Mouse (Mus musculus): ENCODE results near the gene Slamf7. TPM values are rescaled to one million over a fixed set of nuclear protein-coding genes. Genes with fewer than 3 reads are reported as not detected.
A peak's percentile ranks its signal among the peaks of the same experiment; 100 is the strongest.

Slamf7 gene
- total RNA-seq, 4 experiments from 2014 or later, result 0.73 to 4.3 (median 2.0) TPM

DNA sequence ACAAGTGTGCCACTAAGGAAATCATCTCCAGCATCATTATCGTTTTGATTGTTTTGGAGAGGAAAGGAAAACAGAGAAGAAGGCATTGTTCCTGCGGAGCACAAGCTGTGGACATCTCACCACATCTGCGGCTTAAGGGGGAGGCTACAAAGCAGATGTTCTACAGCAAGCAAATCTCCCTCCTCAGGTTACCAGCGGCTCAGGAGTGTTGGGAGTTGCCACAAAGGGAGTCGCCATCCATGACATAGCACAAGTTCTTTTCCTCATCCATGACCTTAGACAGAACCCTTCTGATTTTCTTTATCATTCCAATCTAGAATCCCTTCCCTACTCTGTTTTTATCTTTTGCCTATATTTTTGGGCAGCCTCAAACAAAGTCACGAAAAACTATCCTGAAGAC, 17.1 kb downstream of the Slamf7 start:
- no peak for DNase-seq

DNA sequence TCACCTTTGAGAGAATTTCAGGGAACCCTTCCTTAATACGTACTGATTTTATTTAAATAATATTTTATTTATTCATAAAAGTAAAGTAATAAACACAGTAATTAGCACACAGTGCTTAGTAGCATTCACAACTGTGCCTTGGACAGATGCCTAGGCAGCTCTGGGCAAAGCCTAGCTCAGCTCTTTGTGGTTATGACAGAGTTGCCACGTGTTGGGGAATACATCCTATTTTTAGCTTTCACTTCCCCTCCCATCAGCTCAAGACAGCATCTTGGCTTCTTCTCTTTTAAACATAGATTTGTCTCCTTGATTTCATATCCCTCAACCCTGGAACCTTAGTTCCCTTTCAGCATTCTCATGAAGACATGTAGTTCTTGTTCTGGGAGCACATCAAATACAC, 21.4 kb downstream of the Slamf7 start:
- DNase-seq, result no peak

DNA sequence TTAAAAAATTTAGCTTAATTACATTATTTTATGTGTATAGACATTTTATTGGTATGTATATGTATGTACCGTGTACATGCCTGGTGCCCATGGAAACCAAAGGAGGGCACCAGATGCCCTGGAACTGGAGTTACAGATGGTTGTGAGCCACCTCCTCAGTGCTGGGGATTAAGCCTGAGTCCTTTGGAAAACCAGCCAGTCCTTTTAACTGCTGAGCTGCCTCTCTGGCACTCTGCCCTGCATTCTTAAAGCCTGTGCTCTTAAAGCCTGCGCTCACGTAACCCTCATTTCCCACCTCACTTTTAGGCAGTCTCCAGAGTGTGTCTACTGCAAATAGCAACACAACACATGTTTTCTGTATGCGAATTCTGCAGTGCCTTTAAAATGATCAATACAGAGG, 21.9 kb downstream of the Slamf7 start:
- no peak for DNase-seq

DNA sequence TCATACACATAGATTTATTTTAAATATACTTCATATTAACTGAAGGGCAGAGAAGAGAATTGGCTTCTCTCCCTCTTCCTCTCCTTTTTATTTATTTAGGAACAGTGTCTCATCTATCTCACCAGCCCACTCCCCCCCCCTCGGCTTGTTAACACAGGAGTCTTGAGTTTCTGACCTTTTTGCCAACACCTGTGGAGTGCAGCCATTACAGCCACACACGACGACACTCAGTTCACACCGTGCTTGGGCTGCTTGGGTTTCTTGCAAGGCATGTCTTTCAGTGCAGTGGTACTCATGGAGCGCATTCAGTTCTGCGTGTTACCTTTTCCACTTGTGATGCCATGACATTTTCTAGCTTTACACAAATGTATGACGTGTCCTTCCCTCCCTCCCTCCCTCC, 22.8 kb downstream of the Slamf7 start:
- no peak for DNase-seq

GRCm38 (mm10) chr1:171629168-171629567, 23.7 kb downstream of the Slamf7 start:
- DNase-seq, result no peak

DNA sequence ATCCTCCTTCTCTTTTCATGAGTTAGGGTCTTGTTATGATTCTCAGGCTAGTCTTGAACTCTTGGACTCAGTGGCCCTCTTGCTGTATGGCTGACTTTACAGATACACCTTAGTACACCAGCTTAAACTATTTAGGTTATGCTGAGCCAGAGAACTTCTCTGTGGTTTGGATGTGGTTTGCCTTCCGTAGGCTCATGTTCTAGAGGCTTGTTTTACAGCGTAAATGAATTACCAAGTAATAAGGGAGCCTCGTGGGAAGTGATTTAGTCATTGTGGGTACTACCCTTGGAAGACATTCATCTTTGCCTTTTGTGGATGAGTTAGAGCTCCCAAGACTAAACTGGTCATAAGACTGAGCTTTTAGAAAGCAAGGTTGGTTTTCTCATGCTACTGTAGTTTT, 25.0 kb downstream of the Slamf7 start:
- no peak for DNase-seq

DNA sequence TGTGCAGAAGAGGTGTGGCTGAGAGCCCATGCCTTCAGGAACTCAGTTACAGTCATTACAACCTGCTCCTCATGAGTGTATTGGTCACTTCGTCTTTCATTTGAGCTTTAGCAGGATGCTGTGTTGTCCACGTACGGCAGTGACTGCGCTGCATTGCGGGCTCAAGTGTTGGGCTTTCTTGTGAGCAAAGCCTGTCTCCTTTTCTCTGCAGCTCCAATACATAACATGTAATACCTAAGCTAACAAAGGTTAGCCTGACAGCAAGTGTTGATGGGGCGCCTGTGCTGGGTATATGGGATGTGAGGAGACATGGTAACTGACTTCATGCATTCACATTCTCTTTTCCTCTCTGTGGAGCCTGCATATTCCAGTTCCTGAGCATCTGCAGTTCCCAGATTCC, 32.7 kb downstream of the Slamf7 start:
- DNase-seq, result no peak

DNA sequence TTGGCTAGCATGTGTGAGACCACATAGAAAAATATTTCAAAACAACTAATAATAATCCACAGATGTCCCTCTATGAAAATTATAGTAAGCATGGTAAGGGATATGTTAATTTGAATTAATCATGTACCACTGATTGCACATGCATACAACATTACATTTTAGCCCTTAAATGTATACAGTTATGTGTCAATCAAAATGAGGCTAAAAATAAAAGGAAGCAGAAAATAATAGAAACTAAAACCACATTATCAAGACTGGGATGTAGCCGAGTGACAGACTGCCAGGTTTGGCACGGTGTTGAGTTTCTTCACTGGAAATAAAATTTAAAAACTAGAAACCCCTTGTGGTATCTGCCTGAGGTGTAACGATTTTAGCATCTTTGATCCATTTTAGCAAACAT, 33.2 kb downstream of the Slamf7 start:
- DNase-seq, result no peak

- DNase-seq, result no peak
These were observed 33.8 kb downstream of the Slamf7 start for GRCm38 (mm10) chr1:171619001-171619400.

DNA sequence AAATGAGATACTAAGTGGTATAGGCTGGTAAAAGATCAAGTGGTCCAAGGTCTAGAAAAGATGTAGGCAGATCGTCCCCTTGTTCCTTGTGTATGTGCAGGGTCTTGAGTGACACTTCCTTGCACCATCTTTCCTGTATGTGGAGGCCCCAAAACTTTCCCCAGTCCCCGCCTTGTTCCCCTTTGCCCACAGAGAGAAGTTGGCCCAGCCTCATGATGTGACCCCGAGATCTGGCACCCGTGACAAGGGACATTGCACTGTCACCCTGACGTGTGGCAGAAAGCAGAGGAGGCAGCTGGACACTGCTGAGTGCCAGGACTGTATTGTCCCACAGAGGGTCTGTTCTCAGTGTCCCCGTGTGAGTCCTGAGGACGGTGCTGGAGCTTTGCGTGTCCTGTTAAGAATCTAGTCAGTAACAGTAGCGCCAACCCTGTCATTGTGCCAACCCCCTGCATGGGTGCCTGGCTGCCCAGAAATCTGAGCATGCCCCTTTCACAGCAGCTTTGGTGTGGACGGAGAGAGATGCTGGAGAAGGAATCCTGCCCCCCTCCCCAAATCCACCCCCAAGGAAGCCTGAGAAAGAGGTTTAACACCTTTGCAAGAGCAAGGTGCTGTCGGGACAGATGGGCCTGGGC, 35.8 kb downstream of the Slamf7 start:
- DNase-seq, result peak; percentile 11

GRCm38 (mm10) chr1:171613962-171614361, 38.9 kb downstream of the Slamf7 start:
- DNase-seq, result no peak

DNA sequence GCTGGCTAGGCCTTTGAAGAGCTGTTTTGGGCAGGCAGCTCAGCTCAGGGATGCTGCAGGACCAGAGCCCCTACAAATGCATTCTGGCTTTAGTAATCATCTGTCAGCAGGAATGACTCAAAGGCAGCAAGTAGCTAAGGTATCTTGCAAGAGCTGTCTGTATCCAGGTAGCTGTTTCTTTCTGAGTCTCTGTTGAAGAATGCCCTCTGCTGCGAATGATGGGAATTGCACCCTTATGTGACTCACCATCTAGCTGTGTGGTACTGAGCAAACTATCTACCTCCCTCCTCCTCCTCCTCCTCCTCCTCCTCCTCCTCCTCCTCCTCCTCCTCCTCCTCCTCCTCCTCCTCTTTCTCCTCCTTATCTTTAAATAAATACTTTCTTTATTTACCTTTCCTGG, 42.1 kb downstream of the Slamf7 start:
- DNase-seq, result no peak

- DNase-seq, result no peak
These were observed 42.8 kb downstream of the Slamf7 start for GRCm38 (mm10) chr1:171610026-171610425.

DNA sequence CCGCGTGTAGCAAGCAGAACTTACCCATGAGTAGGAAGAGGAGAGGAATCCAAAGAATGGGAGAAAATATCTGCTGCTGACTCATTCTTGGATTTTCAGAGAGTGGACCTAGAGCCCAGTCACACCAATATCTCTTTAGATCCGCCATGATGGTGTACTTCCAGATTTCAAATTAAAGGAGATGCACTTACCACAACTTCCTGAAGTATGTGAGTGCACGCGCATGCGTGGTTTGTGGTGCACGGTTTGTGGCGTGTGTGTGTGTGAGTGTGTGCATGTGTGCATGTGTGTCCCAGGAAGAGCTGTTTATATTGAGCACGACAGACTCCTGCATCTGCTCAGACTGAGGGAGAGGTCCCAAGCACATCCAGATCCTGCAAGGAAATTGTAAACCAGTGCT, 45.7 kb downstream of the Slamf7 start, which contains the start of gene Ly9:
TSS of gene Ly9 (minus strand) at position 235 of the 400 bp plus-strand sequence.
- DNase-seq, result no peak

GRCm38 (mm10) chr1:171606656-171607055, 46.2 kb downstream of the Slamf7 start:
- no peak for DNase-seq

DNA sequence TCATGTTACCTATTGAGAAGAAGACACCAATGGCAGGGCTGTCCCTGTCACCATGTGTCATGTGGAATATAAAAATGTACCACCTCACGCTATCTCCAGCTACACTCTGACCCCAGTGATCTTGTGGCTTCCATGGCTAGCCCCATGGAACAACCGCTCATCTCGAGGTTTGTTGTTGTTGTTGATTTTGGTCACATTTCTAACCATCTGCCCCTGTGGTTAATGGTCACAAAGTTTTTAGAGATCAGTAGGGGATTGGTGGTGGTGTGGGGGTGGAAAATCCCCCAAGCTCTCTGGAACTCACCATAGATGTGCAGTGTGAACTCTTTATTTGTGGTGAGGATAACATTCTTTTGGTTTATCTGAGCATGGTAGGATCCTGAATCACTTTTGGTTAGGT, 48.1 kb downstream of the Slamf7 start:
- DNase-seq, result no peak

DNA sequence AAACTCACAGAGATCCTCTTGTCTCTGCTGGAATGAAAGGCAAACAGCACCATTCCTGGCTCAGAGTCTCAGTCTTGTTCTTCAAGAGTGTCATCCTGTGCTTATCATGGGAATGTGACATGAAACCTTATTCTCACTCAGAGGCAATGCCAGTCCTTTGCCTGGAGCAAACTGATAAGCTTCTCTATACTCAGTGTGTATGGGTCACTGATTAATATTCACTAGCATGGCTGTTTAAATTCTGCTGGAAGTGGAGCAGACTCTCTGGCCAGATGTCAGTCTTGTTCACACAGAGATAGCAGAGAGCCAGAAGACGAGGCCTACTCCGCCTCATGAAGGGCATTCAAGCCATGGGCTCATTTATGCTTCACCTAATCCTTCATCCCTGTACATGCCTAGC, 68.3 kb downstream of the Slamf7 start:
- DNase-seq, result no peak

Small RNA genes within 50 kb of the gene (microRNA-seq; reads per million reads assigned to microRNA genes)
- 0 reads per million in 2 experiments for gene Mir7683

Other genes with a start within 250 kb of the Slamf7 start
- gene Usf1, start 241.7 kb downstream of the Slamf7 start, total RNA-seq (2022), result 10 to 100 TPM; 61.4 to 94.4 (median 75.4) TPM
- gene Tstd1, start 234.2 kb downstream of the Slamf7 start, total RNA-seq (2022), result 1 to 10 TPM; 1.7 to 8.1 (median 5.3) TPM
- 10 to 100 TPM; 26.4 to 53.3 (median 39.5) TPM for gene F11r, start 215.5 kb downstream of the Slamf7 start, total RNA-seq (2022)
- 1 to 10 TPM; 6.0 to 9.4 (median 7.0) TPM for gene Alyref2, start 149.6 kb downstream of the Slamf7 start, total RNA-seq (2022)
- not detected for gene Itln1, start 117.7 kb downstream of the Slamf7 start, total RNA-seq (2022)
- gene Cd244a, start 93.8 kb downstream of the Slamf7 start, total RNA-seq (2022), result 1 to 10 TPM in 2 of 4 experiments, under 1 TPM in 2; 0.71 to 1.3 (median 0.97) TPM
- gene Ly9, start 45.6 kb downstream of the Slamf7 start, total RNA-seq (2022), result 1 to 10 TPM in 3 of 4 experiments, under 1 TPM in 1; 0.64 to 3.2 (median 2.1) TPM
- 1 to 10 TPM; 2.5 to 6.8 (median 4.1) TPM for gene Cd48, start 29.0 kb upstream of the Slamf7 start, total RNA-seq (2022)
- under 1 TPM in 3 of 4 experiments, not detected in 1; 0.11 to 0.17 (median 0.15) TPM for gene Slamf1, start 114.1 kb upstream of the Slamf7 start, total RNA-seq (2022)
- gene Cd84, start 186.7 kb upstream of the Slamf7 start, total RNA-seq (2022), result 10 to 100 TPM in 2 of 4 experiments, 1 to 10 TPM in 2; 4.2 to 16.6 (median 9.7) TPM
- gene Gm10521, start 242.6 kb upstream of the Slamf7 start, total RNA-seq (2022), result under 1 TPM; 0.17 to 0.92 (median 0.48) TPM